Mouse (Mus musculus) liver, adult 2 months (tissue): ENCODE data around the gene Gng3. TPM values are rescaled to one million over a fixed set of nuclear protein-coding genes. Genes with fewer than 3 reads are reported as not detected.

ENCODE experiments used
- DNase-seq: peaks from one replicate; pipeline ENCODE4 v3.0.0-alpha.2; 2011; ENCODE audit warnings: low read depth, low spot score; ENCODE audit errors: extremely low read depth
- H3K27ac ChIP-seq: fragments of 200-500 bp; replicated peaks from 2 replicates; pipeline ENCODE4 v1.5.1; 2012; ENCODE audit warnings: low read depth, mild to moderate bottlenecking, control low read depth, inconsistent platforms, low read length; ENCODE audit not compliant: insufficient read depth
- H3K27me3 ChIP-seq: fragments of 200-500 bp; 2 replicates; pipeline ENCODE4 v1.6.1; 2012; ENCODE audit warnings: mild to moderate bottlenecking, moderate library complexity, low read length, inconsistent platforms; ENCODE audit not compliant: control insufficient read depth, insufficient read depth
- H3K36me3 ChIP-seq: fragments of 200-500 bp; 2 replicates; pipeline ENCODE4 v1.6.1; 2012; ENCODE audit warnings: low read length, inconsistent platforms; ENCODE audit not compliant: control insufficient read depth, insufficient read depth
- H3K4me1 ChIP-seq: fragments of 200-500 bp; 2 replicates; pipeline ENCODE4 v1.6.1; 2011; ENCODE audit warnings: low read length; ENCODE audit not compliant: control insufficient read depth, insufficient read depth
- H3K4me3 ChIP-seq: fragments of 200-500 bp; 2 replicates; pipeline ENCODE4 v1.5.1; 2011; ENCODE audit warnings: low read depth, mild to moderate bottlenecking, control low read depth, low read length, moderate library complexity; ENCODE audit not compliant: insufficient read depth
- H3K79me2 ChIP-seq: fragments of 200-500 bp; 2 replicates; pipeline ENCODE4 v1.6.1; 2012; ENCODE audit warnings: inconsistent platforms, mild to moderate bottlenecking, low read length, moderate library complexity; ENCODE audit not compliant: control insufficient read depth, insufficient read depth
- H3K9ac ChIP-seq: fragments of 200-500 bp; 2 replicates; pipeline ENCODE4 v1.6.1; 2012; ENCODE audit warnings: low read depth, mild to moderate bottlenecking, control low read depth, inconsistent platforms, low read length
- CTCF ChIP-seq: fragments of 200-500 bp; IDR thresholded peaks from 2 replicates; pipeline ENCODE4 v1.5.1; 2011; ENCODE audit warnings: low read depth, low read length, control low read depth
- POLR2A ChIP-seq: fragments of 200-500 bp; IDR thresholded peaks from 2 replicates; pipeline ENCODE4 v1.6.1; 2011; ENCODE audit warnings: low read length, control low read depth; ENCODE audit not compliant: insufficient read depth; ENCODE audit errors: extremely low read depth
- WGBS: fragments of 180-500 bp; shearing (Covaris S2); methylation state at CpG from one replicate; pipeline ENCODE4 v1.1.7; 2018; 5-methylcytosine and 5-hydroxymethylcytosine counted together
- polyA plus RNA-seq: library from polyadenylated mRNA; depleted of rRNA; stranded (reverse); fragments of >200 nt; gene quantifications from 2 replicates; pipeline ENCODE4 v1.2.3, GENCODE M21; 2012
- total RNA-seq: library from RNA; depleted of rRNA; stranded (reverse); fragments of >200 nt; gene quantifications from 2 replicates; pipeline ENCODE4 v1.2.3, GENCODE M21; 2014

The Gng3 gene
- total and polyA plus RNA-seq, 2 experiments: 0.05 TPM; not detected in 1

DNA sequence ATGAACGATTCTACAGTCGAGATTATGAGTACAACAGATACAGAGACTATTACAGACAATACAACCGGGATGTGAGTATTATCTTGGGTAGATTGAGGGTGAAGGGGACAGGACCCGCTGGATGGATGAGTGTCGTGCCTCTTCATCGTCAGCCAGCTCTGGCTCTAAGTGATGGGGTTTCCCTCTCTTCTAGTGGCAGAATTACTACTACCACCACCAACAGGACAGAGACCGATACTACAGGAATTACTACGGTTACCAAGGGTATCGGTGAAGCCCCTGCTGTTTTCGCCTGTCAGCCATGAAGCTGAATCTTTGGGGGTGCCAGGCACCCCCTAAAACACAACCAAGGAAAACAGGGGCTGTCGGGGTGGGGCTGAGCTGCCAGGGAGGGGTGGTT is 7.7 kb downstream of the Gng3 start:
- Histone ChIP-seq H3K27me3 (no peaks in the 10 kb centered on the region), H3K27ac (no peak overlapping the region), H3K36me3 (peaks cover 74% of the 10 kb centered on the region), H3K9ac (no peak overlapping the region), H3K4me1 (no peaks in the 10 kb centered on the region), H3K79me2 (no peaks in the 10 kb centered on the region), H3K4me3 (no peak overlapping the region)
- WGBS: 93% methylated on average over 11 of the region's 11 CpGs
- TF ChIP-seq POLR2A: no peak
- TF ChIP-seq CTCF: no peak
- DNase-seq: no peak

DNA sequence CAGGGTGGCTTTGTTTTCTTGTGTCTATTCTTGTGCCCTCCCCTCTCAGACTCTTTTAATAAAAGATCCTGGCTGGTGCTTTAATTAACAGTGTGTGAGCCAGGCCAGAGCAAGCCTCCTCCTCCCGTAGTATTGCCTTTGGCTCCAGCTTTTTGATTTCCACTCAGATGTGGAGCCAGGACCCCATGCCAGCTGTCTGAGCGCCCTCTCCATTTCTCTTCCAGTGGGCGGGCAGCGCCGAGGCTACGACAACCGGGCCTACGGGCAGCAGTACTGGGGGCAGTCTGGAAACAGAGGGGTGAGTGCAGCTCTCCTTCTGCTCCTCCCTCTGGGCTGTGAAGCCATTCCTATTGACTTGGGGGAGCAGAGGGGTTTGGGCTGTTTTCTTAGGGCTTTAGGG is 8.3 kb downstream of the Gng3 start:
- H3K27ac ChIP-seq: no peak overlapping the region
- H3K27me3 ChIP-seq: no peaks in the 10 kb centered on the region
- H3K9ac ChIP-seq: no peak overlapping the region
- TF ChIP-seq POLR2A (no peak), CTCF (no peak)
- WGBS: 95% methylated on average over 8 of the region's 8 CpGs
- DNase-seq: no peak
- no peaks in the 10 kb centered on the region for H3K79me2 ChIP-seq
- H3K4me3 ChIP-seq: no peak overlapping the region
- H3K4me1 ChIP-seq: no peaks in the 10 kb centered on the region
- peaks cover 80% of the 10 kb centered on the region for H3K36me3 ChIP-seq

DNA sequence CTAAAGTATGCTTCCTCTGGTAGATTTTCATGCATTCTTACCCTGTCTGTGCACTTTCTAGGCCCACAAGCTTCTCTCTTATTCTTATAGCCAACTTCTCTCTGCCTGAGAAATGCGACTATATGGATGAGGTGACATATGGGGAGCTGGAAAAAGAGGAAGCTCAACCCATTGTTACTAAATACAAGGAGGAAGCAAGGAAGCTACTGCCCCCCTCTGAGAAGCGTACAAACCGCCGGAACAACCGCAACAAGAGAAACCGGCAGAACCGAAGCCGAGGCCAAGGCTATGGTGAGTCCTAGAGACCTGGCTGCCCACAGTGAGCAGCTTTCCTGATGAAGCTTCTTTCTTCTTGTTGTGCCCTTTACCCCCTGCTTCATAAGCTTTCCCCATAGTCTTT is 9.3 kb downstream of the Gng3 start, which contains the start of gene AC129217.1:
Gene AC129217.1, plus strand, starts transcription at position 114 of the 400 bp plus-strand sequence.
- Histone ChIP-seq H3K9ac (no peak within 1 kb of the TSS), H3K36me3 (peaks cover 88% of the 10 kb centered on the region), H3K79me2 (no peaks in the 10 kb centered on the region), H3K27ac (no peak within 1 kb of the TSS), H3K4me1 (no peaks in the 10 kb centered on the region), H3K4me3 (no peak within 1 kb of the TSS), H3K27me3 (no peaks in the 10 kb centered on the region)
- TF ChIP-seq POLR2A (no peak), CTCF (no peak)
- no peak for DNase-seq
- WGBS: 90% methylated on average over 8 of the region's 8 CpGs

DNA sequence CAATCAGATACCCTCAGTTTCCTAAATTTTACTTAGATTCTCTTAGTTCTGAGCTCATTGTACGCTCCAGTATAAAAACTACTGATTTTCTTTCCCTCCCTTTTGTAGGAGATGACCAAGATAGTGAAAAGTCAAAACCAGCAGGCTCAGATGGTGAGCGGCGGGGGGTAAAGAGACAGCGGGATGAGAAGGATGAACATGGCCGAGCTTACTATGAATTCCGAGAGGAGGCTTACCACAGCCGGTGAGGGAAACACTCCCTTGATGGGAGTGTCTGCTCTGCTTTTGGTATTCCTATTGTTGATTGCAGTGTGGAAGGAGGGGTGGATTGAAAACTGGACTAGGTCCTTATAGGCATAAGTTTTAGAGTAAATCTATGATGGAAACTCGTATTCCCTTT is 16.3 kb downstream of the Gng3 start:
- H3K27ac ChIP-seq: no peak overlapping the region
- H3K4me3 ChIP-seq: no peak overlapping the region
- DNase-seq: no peak
- peaks cover 8% of the 10 kb centered on the region; the same call in 1 of the 2 replicates for H3K79me2 ChIP-seq
- no peak overlapping the region for H3K9ac ChIP-seq
- H3K36me3 ChIP-seq: peaks cover 48% of the 10 kb centered on the region
- TF ChIP-seq CTCF: no peak
- H3K27me3 ChIP-seq: no peaks in the 10 kb centered on the region
- WGBS: 74% methylated on average over 8 of the region's 8 CpGs
- H3K4me1 ChIP-seq: peaks cover 16% of the 10 kb centered on the region; the same call in 1 of the 2 replicates

DNA sequence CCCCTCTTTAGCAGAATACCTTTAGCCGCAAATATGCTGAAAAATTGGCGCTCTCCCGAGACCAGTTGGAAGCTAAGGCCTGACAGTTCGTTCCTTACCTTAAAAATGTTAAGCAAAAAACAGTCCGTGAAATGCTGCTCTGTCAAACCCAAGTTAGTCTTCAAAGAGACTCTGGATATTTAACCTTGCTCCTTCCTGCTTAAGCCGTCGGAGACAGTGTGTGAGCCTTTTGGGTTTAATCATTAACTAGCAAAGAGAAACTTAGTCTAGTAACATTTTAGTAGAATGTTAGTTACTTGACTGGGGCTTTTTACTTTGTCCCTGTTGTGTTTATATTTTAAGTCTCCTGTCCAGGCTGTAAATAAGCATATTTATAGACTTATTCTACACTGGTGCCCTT is 17.8 kb downstream of the Gng3 start:
- H3K9ac ChIP-seq: peak overlapping the region; percentile 93
- H3K27ac ChIP-seq: peak overlapping the region; percentile 84
- H3K79me2 ChIP-seq: peaks cover 8% of the 10 kb centered on the region; the same call in 1 of the 2 replicates
- peak; percentile 82 for DNase-seq
- under 1% methylated on average over 7 of the region's 7 CpGs for WGBS
- peaks cover 34% of the 10 kb centered on the region for H3K36me3 ChIP-seq
- peaks cover 18% of the 10 kb centered on the region for H3K4me1 ChIP-seq
- no peak for TF ChIP-seq CTCF
- no peak for TF ChIP-seq POLR2A
- no peaks in the 10 kb centered on the region for H3K27me3 ChIP-seq
- H3K4me3 ChIP-seq: peak overlapping the region; percentile 76

DNA sequence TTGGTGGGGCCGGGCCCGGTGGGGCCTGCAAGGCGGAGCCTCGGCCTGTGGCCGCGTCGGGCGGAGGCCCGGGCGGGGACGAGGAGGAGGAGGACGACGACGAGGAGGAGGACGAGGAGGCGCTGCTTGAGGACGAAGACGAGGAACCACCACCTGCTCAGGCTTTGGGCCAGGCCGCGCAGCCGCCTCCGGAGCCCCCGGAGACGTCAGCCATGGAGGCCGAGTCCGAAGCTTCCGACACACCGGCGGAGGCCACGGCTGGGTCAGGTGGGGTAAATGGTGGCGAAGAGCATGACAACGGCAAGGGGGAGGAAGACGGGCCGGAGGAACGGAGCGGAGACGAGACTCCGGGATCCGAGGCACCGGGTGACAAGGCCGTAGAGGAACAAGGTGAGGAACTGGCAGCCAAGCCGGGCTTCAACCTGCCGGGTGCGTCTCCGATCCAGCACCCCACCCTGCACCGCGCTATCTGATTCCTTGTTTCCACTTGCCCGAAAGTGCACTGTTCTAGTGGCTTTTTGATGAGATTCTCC is 18.5 kb downstream of the Gng3 start:
- under 1% methylated on average over 48 of the region's 48 CpGs for WGBS
- peak overlapping the region; percentile 93 for H3K9ac ChIP-seq
- peaks cover 10% of the 10 kb centered on the region; the same call in 1 of the 2 replicates for H3K79me2 ChIP-seq
- no peak for TF ChIP-seq CTCF
- peaks cover 28% of the 10 kb centered on the region for H3K36me3 ChIP-seq
- peak overlapping the region; percentile 76 for H3K4me3 ChIP-seq
- no peaks in the 10 kb centered on the region for H3K27me3 ChIP-seq
- H3K27ac ChIP-seq: peak overlapping the region; percentile 84
- H3K4me1 ChIP-seq: peaks cover 18% of the 10 kb centered on the region
- DNase-seq: peak; percentile 37
